Mouse (Mus musculus) midbrain, embryonic 13.5 days (tissue): Measurements from ENCODE around the gene Fbxo28. TPM values are rescaled to one million over a fixed set of nuclear protein-coding genes. Genes with fewer than 3 reads are reported as not detected.

Experiments used
- ATAC-seq: fragments of 200-750 bp; cut with Nextera tagmentation; 2 replicates; pipeline ENCODE4 v1.8.0; 2017; ENCODE audit warnings: mild to moderate bottlenecking, moderate TSS enrichment, moderate library complexity
- H3K27ac ChIP-seq: fragments of 300-500 bp; sonication (generic); 2 replicates; pipeline ENCODE4 v1.5.1; 2015; ENCODE audit warnings: inconsistent platforms, mild to moderate bottlenecking, moderate library complexity
- H3K27me3 ChIP-seq: fragments of 300-500 bp; sonication (generic); 2 replicates; pipeline ENCODE4 v1.6.1; 2015; ENCODE audit warnings: mild to moderate bottlenecking, inconsistent platforms
- H3K36me3 ChIP-seq: fragments of 300-500 bp; sonication (generic); 2 replicates; pipeline ENCODE4 v1.6.1; 2015; ENCODE audit warnings: mild to moderate bottlenecking, inconsistent platforms
- H3K4me1 ChIP-seq: fragments of 300-500 bp; sonication (generic); replicated peaks from 2 replicates; pipeline ENCODE4 v1.6.1; 2015; ENCODE audit warnings: inconsistent platforms
- H3K4me2 ChIP-seq: fragments of 300-500 bp; sonication (generic); replicated peaks from 2 replicates; pipeline ENCODE4 v1.6.1; 2015; ENCODE audit warnings: moderate library complexity, mild to moderate bottlenecking, inconsistent platforms
- H3K4me3 ChIP-seq: fragments of 300-500 bp; sonication (generic); replicated peaks from 2 replicates; pipeline ENCODE4 v1.5.1; 2015; ENCODE audit warnings: mild to moderate bottlenecking, inconsistent platforms
- H3K9ac ChIP-seq: fragments of 300-500 bp; sonication (generic); replicated peaks from 2 replicates; pipeline ENCODE4 v1.6.1; 2015; ENCODE audit warnings: mild to moderate bottlenecking, inconsistent platforms
- H3K9me3 ChIP-seq: fragments of 300-500 bp; sonication (generic); 2 replicates; pipeline ENCODE4 v1.6.1; 2016; ENCODE audit warnings: mild to moderate bottlenecking, inconsistent platforms
- WGBS: fragments of 180-500 bp; shearing (Covaris S2); methylation state at CpG from one replicate; pipeline ENCODE4 v1.1.7; 2015; 5-methylcytosine and 5-hydroxymethylcytosine counted together
- polyA plus RNA-seq: library from polyadenylated mRNA; unstranded; fragments of >200 nt; fragmentation: Nextera tagmentation; extraction: Ambion mirVana; gene quantifications from 2 replicates; pipeline ENCODE4 v1.2.1, GENCODE M21; 2015

Gene Fbxo28
- polyA plus RNA-seq, 1 experiment from 2014 or later = 29.8 TPM

DNA sequence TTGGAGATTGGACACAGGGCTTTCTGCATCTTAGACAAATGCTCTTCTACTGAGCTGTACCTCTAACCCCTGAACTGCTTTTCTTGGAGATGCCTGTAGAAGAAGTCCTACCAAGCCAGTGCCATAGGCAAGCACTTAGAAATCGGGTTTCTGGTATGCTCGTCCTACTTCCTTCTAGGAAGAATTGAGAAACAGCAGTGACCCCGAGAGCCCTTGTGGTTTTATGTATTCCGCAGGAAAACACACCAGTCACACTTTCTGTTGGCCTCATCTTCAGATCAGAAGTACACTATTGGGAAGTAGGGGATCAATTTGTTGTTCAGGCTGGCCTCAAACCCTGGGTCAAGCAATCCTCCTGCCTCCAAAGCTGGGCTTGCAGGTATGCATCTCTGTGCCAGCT is 28.0 kb upstream of the Fbxo28 start:
- no peak overlapping the region for H3K9ac ChIP-seq
- H3K36me3 ChIP-seq = no peaks in the 10 kb centered on the region
- no peak overlapping the region for H3K4me2 ChIP-seq
- H3K27me3 ChIP-seq = no peaks in the 10 kb centered on the region
- WGBS = 83% methylated on average over 4 of the region's 4 CpGs
- no peaks in the 10 kb centered on the region for H3K4me1 ChIP-seq
- ATAC-seq = no peak
- H3K4me3 ChIP-seq = no peak overlapping the region
- H3K27ac ChIP-seq = no peak overlapping the region
- H3K9me3 ChIP-seq = no peaks in the 10 kb centered on the region

DNA sequence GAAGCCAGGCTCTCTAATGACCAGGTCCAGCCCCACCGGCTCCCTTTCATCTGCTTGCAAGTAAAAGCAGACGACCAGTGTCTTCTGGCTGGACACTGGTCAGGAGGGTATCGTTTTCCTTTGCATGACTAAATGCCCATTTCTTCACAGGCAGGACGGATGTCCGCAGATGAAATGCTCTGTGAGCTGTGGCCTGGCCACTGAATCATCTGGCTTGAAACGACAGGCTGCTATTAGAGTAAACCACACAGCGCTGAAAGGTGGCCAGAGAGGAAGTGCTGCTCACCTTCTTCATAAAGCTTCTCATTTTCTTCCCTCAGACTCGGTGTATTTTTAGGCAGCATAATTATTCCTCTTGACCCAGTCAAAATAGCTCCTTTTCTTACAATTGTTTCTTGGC is 27.4 kb upstream of the Fbxo28 start:
- Histone ChIP-seq H3K9ac (no peak overlapping the region), H3K4me3 (no peak overlapping the region), H3K4me1 (no peaks in the 10 kb centered on the region), H3K4me2 (no peak overlapping the region), H3K9me3 (no peaks in the 10 kb centered on the region), H3K27me3 (no peaks in the 10 kb centered on the region), H3K27ac (no peak overlapping the region), H3K36me3 (no peaks in the 10 kb centered on the region)
- 84% methylated on average over 8 of the region's 8 CpGs for WGBS
- ATAC-seq = no peak

DNA sequence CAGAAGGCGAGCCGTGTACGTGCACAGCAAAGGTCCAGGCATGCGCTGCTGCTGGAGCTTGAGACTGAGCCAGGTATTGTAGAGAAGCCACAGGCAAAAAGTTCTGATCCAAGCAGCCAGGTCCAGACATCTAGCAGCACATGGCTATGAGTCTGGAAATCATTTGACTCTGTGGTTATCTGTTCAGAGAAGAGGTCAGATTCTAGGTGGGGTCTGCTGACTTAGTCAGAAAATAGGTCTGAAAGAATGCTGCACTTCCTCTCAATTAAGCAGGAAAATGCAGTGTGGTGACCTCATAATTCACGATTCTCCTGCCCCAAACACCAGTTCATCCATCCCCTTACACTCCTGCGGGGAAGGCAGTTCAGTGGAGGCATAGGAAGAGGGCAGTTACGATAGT is 26.9 kb upstream of the Fbxo28 start:
- no peaks in the 10 kb centered on the region for H3K36me3 ChIP-seq
- H3K4me1 ChIP-seq = no peaks in the 10 kb centered on the region
- no peak overlapping the region for H3K4me3 ChIP-seq
- H3K9me3 ChIP-seq = no peaks in the 10 kb centered on the region
- no peak overlapping the region for H3K27ac ChIP-seq
- H3K27me3 ChIP-seq = no peaks in the 10 kb centered on the region
- ATAC-seq = no peak
- no peak overlapping the region for H3K4me2 ChIP-seq
- WGBS = 84% methylated on average over 7 of the region's 7 CpGs
- no peak overlapping the region for H3K9ac ChIP-seq

DNA sequence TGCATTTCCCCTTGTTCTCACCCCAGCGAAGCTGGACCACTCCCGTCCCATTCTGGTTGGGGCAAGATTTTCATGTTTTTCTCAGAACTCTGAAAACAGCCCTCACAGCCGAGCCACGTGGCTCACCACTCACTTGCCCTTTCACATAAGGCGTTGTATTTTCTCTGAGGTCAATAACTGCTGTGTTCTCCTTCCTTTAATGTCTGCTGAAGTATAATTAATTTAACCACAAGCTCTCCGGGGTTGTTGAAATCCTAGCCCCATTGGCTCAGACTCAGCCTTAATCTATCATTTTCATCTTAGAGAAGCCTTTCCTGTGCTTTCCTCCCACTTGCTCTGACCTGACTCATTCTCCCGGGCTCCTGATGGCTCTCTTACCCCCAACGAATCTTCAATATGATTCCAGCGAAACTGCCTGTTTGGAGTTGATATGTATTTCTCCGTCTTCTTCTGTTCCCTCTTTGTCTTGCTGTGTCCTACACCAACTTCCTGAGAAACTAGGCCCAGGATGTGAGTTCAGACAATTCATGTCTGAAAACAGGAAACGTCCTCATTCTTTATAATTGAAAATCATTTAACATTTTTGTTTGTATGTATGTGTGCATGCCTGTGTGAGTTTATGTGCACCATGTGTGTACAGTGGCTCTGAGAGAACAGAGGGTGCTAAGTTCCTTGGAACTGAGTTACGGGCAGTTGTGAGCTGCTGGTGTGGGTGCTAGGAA is 22.4 kb upstream of the Fbxo28 start:
- no peak for ATAC-seq
- Histone ChIP-seq H3K27ac (no peak overlapping the region), H3K27me3 (no peaks in the 10 kb centered on the region), H3K9me3 (no peaks in the 10 kb centered on the region), H3K36me3 (no peaks in the 10 kb centered on the region), H3K4me3 (no peak overlapping the region), H3K9ac (no peak overlapping the region), H3K4me1 (no peaks in the 10 kb centered on the region), H3K4me2 (no peak overlapping the region)
- 72% methylated on average over 12 of the region's 12 CpGs for WGBS

DNA sequence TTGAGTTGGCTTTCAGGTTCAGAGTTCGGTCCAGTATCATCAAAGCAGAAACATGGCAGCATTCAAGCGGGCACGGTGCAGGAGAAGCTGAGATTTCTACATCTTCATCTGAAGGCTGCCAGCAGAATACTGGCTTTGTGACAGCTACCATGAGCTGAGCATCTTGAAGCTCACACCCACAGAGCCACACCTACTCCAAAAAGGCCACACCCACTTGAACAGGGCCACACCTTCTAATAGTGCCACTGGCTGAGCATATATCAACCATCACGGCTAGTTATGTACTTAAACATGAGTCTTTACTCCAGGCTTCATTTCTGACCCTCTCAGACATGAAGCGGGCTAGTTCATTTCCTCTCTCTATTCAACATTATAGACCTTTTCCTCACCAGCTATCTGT is 21.3 kb upstream of the Fbxo28 start:
- Histone ChIP-seq H3K27ac (no peak overlapping the region), H3K9ac (no peak overlapping the region), H3K27me3 (no peaks in the 10 kb centered on the region), H3K36me3 (no peaks in the 10 kb centered on the region), H3K9me3 (no peaks in the 10 kb centered on the region), H3K4me2 (no peak overlapping the region), H3K4me1 (no peaks in the 10 kb centered on the region), H3K4me3 (no peak overlapping the region)
- WGBS = 95% methylated on average over 5 of the region's 5 CpGs
- no peak for ATAC-seq

DNA sequence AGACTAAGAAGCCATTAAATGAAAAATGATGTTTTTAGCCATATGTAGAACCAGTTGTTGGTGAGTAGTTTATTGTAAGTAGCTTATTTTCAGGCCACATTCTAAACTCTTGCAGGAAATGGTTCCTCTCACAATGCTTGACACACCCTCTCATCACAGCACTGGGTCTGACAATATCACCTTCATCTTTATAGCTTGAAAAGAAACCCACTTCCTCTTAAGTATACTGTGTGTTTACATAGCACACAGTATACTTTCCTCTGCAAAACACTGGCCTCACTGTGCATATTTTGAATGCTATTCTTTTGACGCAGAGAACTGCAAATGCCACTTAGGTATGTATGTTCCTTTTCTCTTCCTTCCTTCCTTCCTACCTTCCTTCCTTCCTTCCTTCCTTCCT is 16.7 kb upstream of the Fbxo28 start:
- no peak overlapping the region for H3K4me2 ChIP-seq
- H3K9ac ChIP-seq = no peak overlapping the region
- no peaks in the 10 kb centered on the region for H3K9me3 ChIP-seq
- no peak overlapping the region for H3K4me3 ChIP-seq
- H3K36me3 ChIP-seq = no peaks in the 10 kb centered on the region
- ATAC-seq = no peak
- no peaks in the 10 kb centered on the region for H3K27me3 ChIP-seq
- 97% methylated on average over 1 of the region's 1 CpGs for WGBS
- no peaks in the 10 kb centered on the region for H3K4me1 ChIP-seq
- no peak overlapping the region for H3K27ac ChIP-seq

DNA sequence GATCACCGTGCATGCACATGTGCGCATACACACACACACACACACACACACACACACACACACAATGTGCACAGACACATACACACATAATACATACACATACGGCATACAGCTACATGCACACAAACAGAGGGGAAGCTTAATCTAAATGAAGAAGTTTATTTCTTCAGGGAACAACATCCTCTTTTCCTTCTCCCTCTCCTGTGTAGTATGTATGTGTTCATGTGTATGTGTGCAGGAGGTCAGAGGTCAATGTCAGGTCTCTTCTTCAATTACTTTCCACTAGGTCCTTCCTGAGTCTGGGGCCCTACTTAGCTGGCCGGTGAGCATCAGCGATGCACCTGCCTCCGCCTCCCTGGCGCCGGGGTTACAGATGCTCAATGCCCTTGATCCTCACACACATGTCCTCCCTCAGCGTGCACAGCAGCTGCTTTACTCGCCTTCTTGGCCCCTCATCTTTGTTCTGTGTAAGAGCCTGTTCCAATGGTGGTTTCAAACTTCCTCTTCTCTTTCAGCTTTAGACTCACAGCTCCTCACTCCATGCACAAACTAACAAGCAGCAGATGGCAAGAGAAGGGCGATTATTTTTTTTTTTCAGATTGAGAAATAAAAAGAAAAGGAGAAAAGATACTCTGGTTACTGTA is 13.2 kb upstream of the Fbxo28 start:
- Histone ChIP-seq H3K9ac (no peak overlapping the region), H3K27ac (no peak overlapping the region), H3K4me3 (no peak overlapping the region), H3K36me3 (no peaks in the 10 kb centered on the region), H3K4me2 (no peak overlapping the region), H3K27me3 (no peaks in the 10 kb centered on the region), H3K9me3 (no peaks in the 10 kb centered on the region), H3K4me1 (no peaks in the 10 kb centered on the region)
- ATAC-seq = no peak
- 79% methylated on average over 11 of the region's 11 CpGs for WGBS

DNA sequence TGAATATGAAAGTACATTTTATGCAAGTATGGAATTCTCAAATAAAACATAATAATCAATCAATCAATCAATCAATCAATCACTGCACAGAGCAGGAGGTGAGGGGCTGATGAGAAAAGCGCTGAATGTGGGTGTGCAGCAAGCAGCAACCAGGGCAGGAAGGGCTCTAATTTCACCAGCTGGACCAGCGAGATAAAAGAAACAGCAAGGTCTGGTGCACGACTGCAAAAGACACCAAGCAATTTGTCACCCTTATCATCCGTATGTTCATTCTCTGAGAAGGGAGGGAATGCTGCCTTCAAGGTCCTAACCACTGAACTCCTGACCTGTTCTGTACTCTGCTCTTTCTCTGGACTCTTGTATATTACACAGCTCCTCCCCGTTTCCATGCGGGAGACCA is 8.1 kb upstream of the Fbxo28 start:
- 96% methylated on average over 6 of the region's 6 CpGs for WGBS
- Histone ChIP-seq H3K4me3 (no peak overlapping the region), H3K9ac (no peak overlapping the region), H3K27ac (no peak overlapping the region), H3K9me3 (no peaks in the 10 kb centered on the region), H3K36me3 (no peaks in the 10 kb centered on the region), H3K27me3 (no peaks in the 10 kb centered on the region), H3K4me2 (no peak overlapping the region), H3K4me1 (no peaks in the 10 kb centered on the region)
- ATAC-seq = no peak

DNA sequence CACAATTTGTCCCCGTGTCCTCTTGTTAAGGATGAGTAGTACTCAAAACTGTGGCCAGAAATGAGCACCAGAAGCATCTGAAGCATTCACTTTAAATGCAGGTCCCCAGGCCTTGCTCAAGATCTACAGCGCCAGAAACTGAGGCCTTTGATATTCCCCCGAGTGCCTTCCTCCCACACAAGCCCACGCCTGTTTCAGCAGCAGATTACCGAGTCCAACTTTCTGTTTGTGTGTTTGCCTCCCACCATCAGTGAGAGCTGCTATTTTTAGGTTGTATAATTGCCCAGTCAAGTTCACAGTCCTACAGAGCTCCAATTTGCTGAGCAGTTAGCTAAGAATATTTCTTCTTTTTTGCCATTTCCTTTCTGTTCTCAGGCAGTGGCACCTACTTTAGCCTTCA is 5.1 kb upstream of the Fbxo28 start:
- H3K9me3 ChIP-seq = no peaks in the 10 kb centered on the region
- H3K4me2 ChIP-seq = no peak overlapping the region
- H3K27me3 ChIP-seq = no peaks in the 10 kb centered on the region
- H3K4me1 ChIP-seq = peaks cover 4% of the 10 kb centered on the region; the same call in 1 of the 2 replicates
- H3K36me3 ChIP-seq = no peaks in the 10 kb centered on the region
- no peak overlapping the region for H3K27ac ChIP-seq
- no peak overlapping the region for H3K9ac ChIP-seq
- ATAC-seq = no peak
- WGBS = 76% methylated on average over 5 of the region's 5 CpGs
- no peak overlapping the region for H3K4me3 ChIP-seq

DNA sequence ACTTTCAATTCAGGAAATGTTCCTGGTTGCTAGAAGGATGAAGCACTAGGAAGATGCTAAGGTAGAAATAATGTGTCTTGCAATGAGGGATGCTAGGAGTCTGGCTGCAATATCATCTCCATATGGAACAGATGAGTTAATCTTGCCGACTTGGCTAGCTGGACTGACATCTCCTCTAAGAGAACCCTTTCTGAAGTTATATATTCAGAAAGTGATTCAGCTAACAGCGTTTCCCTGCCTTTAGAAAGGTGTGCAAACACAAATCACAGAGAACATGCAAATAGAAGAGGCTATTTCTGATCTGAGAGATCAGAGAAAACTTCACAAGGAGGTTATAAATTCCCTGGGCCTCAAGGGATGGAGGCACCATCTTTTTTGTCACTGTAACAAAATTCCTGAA is 4.4 kb upstream of the Fbxo28 start:
- Histone ChIP-seq H3K36me3 (no peaks in the 10 kb centered on the region), H3K4me3 (no peak overlapping the region), H3K4me1 (peaks cover 4% of the 10 kb centered on the region; the same call in 1 of the 2 replicates), H3K4me2 (no peak overlapping the region), H3K9ac (no peak overlapping the region), H3K27me3 (no peaks in the 10 kb centered on the region), H3K27ac (no peak overlapping the region), H3K9me3 (no peaks in the 10 kb centered on the region)
- no peak for ATAC-seq
- 82% methylated on average over 2 of the region's 2 CpGs for WGBS

DNA sequence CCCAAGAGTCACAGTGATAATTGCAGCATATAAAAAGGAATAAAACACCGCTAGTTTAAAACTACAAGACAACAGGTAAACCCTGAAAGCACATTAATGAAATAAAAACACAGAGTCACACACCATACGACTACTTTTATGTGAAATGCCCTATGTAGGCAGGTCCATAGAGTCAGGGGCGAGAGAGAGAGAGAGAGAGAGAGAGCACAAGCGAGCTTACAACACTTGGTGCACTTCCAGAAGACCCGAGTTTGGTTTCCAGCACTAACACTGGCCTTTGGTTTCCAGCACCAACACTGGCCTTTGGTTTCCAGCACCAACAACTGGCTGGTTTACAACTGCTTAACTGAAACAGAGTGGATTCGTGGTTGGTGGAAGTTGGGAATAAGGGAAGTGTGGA is 564 bp upstream of the Fbxo28 start:
- Histone ChIP-seq H3K4me2 (peak overlapping the region; percentile 76), H3K9ac (peak overlapping the region; percentile 61), H3K36me3 (no peaks in the 10 kb centered on the region), H3K27ac (peak overlapping the region; percentile 89), H3K9me3 (no peaks in the 10 kb centered on the region), H3K4me3 (peak overlapping the region; percentile 77), H3K4me1 (peaks cover 34% of the 10 kb centered on the region), H3K27me3 (no peaks in the 10 kb centered on the region)
- WGBS = 34% methylated on average over 6 of the region's 6 CpGs
- ATAC-seq = peak; percentile 39; the same call in 1 of the 2 replicates

DNA sequence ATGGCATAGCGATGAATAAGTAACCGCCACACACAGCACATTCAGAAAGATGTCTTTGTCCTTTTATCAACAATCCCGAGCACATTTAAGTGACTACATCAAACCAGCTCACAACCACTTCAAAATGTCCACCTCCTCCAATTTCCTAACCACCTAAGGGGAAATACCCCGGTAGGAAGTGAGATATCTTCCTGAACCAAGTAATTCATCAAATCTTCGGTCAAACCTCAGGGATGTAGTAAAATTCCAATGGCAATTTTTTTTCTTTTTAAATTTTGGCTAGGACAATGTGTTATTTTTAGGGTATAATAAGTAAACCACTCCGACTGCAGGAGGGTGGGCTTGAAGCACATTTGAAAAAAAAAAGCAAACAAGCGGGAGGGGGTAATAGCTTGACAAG is 1.1 kb downstream of the Fbxo28 start:
- 0 out of 2 replicates have a peak overlapping the region, but pooled peaks have one; percentile 89 for H3K27ac ChIP-seq
- H3K9ac ChIP-seq = peak overlapping the region; percentile 98
- peaks cover 43% of the 10 kb centered on the region for H3K4me1 ChIP-seq
- no peaks in the 10 kb centered on the region for H3K36me3 ChIP-seq
- no peaks in the 10 kb centered on the region for H3K9me3 ChIP-seq
- H3K27me3 ChIP-seq = no peaks in the 10 kb centered on the region
- peak overlapping the region; percentile 76 for H3K4me2 ChIP-seq
- ATAC-seq = no peak
- WGBS = 34% methylated on average over 7 of the region's 7 CpGs
- H3K4me3 ChIP-seq = peak overlapping the region; percentile 77
